Mouse (Mus musculus) forebrain, postnatal 0 days (tissue): Measurements from ENCODE around the gene Ajap1. TPM values are rescaled to one million over a fixed set of nuclear protein-coding genes. Genes with fewer than 3 reads are reported as not detected.
A peak's percentile ranks its signal among the peaks of the same experiment; 100 is the strongest.

Experiments used
- ATAC-seq: fragments of 200-750 bp; cut with Nextera tagmentation; 2 replicates; pipeline ENCODE4 v1.8.0; 2017; ENCODE audit warnings: mild to moderate bottlenecking, moderate library complexity
- DNase-seq: peaks from one replicate; pipeline ENCODE4 v3.0.0-alpha.2; 2015
- H3K27ac ChIP-seq: fragments of 300-500 bp; sonication (generic); 2 replicates; pipeline ENCODE4 v1.5.1; 2014; ENCODE audit warnings: low read depth, mild to moderate bottlenecking, antibody characterized with exemption, low read length, moderate library complexity, mixed read lengths
- H3K27me3 ChIP-seq: fragments of 300-500 bp; sonication (generic); 2 replicates; pipeline ENCODE4 v1.6.1; 2014; ENCODE audit warnings: mild to moderate bottlenecking, low read length, mixed read lengths; ENCODE audit not compliant: insufficient read depth
- H3K36me3 ChIP-seq: fragments of 300-500 bp; sonication (generic); 2 replicates; pipeline ENCODE4 v1.6.1; 2014; ENCODE audit warnings: mild to moderate bottlenecking, moderate library complexity; ENCODE audit not compliant: insufficient read depth
- H3K4me1 ChIP-seq: fragments of 300-500 bp; sonication (generic); 2 replicates; pipeline ENCODE4 v1.6.1; 2014; ENCODE audit warnings: antibody characterized with exemption; ENCODE audit not compliant: insufficient read depth
- H3K4me2 ChIP-seq: fragments of 300-500 bp; sonication (generic); 2 replicates; pipeline ENCODE4 v1.6.1; 2014; ENCODE audit warnings: low read depth, mild to moderate bottlenecking, moderate library complexity
- H3K4me3 ChIP-seq: fragments of 300-500 bp; sonication (generic); 2 replicates; pipeline ENCODE4 v1.5.1; 2014; ENCODE audit warnings: low read depth, low read length, mixed read lengths
- H3K9ac ChIP-seq: fragments of 300-500 bp; sonication (generic); 2 replicates; pipeline ENCODE4 v1.6.1; 2014; ENCODE audit warnings: mild to moderate bottlenecking
- H3K9me3 ChIP-seq: fragments of 300-500 bp; sonication (generic); 2 replicates; pipeline ENCODE4 v1.6.1; 2016; ENCODE audit warnings: low read length
- CTCF ChIP-seq: sonication (generic); IDR thresholded peaks from 2 replicates; pipeline ENCODE4 v1.5.1; 2016; ENCODE audit warnings: antibody characterized with exemption, control low read depth, low read depth
- WGBS: fragments of 180-500 bp; shearing (Covaris S2); extraction: QIAGEN DNeasy Blood & Tissue Kit; methylation state at CpG from one replicate; pipeline ENCODE4 v1.1.7; 2014; 5-methylcytosine and 5-hydroxymethylcytosine counted together
- polyA plus RNA-seq: library from polyadenylated mRNA; unstranded; fragments of >200 nt; fragmentation: Nextera tagmentation; extraction: Ambion mirVana; gene quantifications from 2 replicates; pipeline ENCODE4 v1.2.1, GENCODE M21; 2015
- total RNA-seq: library from RNA; depleted of rRNA; stranded (reverse); fragments of >200 nt; gene quantifications from 2 replicates; pipeline ENCODE4 v1.2.3, GENCODE M21; 2014

Ajap1 gene
- total and polyA plus RNA-seq, 2 experiments from 2014 or later: 22.9 to 40.4 TPM

DNA sequence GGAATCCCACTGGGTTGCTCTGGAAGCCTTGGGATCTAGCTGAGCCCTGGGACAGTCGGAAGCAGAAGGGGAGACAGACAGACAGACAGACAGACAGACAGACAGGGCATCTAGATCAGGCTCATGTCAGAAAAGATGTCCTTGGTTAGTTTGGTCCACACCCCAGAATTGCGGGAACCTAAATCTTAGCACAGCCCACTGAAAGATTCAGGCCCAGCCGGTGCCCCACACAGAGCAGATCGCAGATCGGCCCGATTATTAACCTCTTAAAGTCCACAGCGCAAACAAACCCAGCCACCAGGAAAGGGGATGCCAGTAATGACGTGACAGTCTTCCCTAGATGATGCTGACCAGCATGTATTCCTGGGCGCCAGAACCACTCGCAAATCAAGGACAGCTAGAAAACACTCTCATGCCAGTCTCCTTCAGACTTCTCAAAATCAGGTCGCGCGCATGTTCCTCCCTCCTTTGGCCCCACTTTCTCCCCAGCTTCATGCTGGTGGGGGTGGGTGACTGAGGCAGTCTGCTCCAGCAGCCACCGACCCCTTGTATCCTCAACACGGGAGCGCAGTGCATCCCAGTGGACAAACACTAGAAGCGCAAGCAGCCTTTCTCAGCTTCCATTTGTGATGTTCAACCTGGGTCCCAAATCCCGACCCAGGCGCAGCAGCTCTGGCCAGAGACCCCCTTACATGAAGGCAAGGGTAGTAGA lies 1.9 kb downstream of the Ajap1 start:
- peak; percentile 98 for TF ChIP-seq CTCF
- Histone ChIP-seq H3K36me3 (no peaks in the 10 kb centered on the region), H3K27me3 (peaks cover 13% of the 10 kb centered on the region), H3K4me1 (peaks cover 16% of the 10 kb centered on the region), H3K9me3 (no peaks in the 10 kb centered on the region), H3K9ac (peak overlapping the region; percentile 66), H3K4me3 (peak overlapping the region; percentile 58), H3K4me2 (peak overlapping the region; percentile 76), H3K27ac (no peak overlapping the region)
- 4% methylated on average over 19 of the region's 19 CpGs for WGBS
- DNase-seq (peak; percentile 89), ATAC-seq (peak; percentile 72)

DNA sequence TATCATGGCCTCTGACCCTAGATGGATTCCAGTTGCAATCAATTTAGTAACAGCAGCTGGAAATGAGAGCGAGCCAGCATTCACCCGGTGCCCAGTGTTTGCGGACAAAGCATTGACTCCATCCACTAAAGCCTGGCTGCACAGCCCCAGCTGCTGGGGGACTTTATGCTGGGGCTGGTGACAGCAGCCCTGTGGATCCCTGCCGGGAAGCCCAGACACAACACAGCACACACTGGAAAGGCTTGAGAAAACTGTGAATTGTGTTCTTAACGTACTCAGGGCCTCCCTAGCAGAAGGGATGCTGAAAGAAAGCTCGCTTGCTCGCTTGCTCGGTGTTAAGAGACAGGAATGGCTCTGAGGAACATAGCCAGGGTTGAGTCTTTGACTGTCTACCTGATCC lies 3.5 kb downstream of the Ajap1 start:
- DNase-seq (no peak), ATAC-seq (no peak)
- H3K4me2 ChIP-seq: peak overlapping the region; percentile 76
- no peaks in the 10 kb centered on the region for H3K36me3 ChIP-seq
- H3K4me1 ChIP-seq: peaks cover 16% of the 10 kb centered on the region
- no peaks in the 10 kb centered on the region for H3K9me3 ChIP-seq
- no peak overlapping the region for H3K27ac ChIP-seq
- TF ChIP-seq CTCF: 0 out of 2 replicates have a peak, but pooled peaks have one; percentile 1
- 10% methylated on average over 8 of the region's 8 CpGs for WGBS
- H3K9ac ChIP-seq: peak overlapping the region; percentile 22; the same call in 1 of the 2 replicates
- H3K27me3 ChIP-seq: peaks cover 5% of the 10 kb centered on the region
- peak overlapping the region; percentile 11 for H3K4me3 ChIP-seq

DNA sequence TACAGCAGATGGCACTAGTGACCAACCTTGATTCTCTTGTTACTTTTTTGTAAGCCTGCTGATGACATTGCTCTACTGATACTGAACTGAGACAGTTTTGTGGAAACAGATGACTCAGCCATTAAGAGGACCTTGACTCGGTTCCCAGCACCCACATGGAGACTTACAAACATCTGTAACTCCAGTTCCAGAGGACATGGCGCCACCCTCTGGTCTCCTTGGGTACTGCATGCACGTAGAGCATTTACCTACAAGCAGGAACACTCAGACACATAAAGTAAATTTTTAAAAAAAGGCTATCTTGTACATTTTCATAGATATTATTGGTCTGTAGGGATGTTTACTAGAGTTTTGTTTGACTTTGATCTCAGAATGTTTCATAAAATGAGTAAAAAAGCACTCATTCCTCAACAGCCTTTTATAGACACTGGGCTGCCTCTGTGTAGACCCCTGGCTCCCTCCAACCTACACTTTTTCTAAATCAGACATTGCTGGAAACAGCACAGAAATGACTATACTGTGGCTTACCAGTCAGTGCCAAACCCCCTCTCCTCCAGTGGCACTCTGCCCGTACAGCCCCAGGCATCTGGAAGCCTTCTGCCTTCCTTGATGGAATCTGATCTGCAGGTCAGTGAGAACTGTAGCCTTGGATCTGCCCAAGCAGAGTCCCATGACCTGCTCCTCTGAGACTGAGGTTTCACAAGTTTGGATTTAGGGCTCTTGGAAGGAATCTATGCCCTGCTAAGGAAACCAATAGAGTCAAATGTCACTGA lies 8.9 kb downstream of the Ajap1 start:
- no peak for DNase-seq
- H3K4me2 ChIP-seq: no peak overlapping the region
- H3K27ac ChIP-seq: no peak overlapping the region
- ATAC-seq: no peak
- H3K9ac ChIP-seq: no peak overlapping the region
- 78% methylated on average over 4 of the region's 4 CpGs for WGBS
- TF ChIP-seq CTCF: peak; percentile 55
- no peak overlapping the region for H3K4me3 ChIP-seq
- H3K27me3 ChIP-seq: no peaks in the 10 kb centered on the region
- 0 out of 2 replicates have a peak, but pooled peaks cover 3% of the 10 kb centered on the region for H3K4me1 ChIP-seq
- H3K9me3 ChIP-seq: 0 out of 2 replicates have a peak, but pooled peaks cover 3% of the 10 kb centered on the region
- H3K36me3 ChIP-seq: no peaks in the 10 kb centered on the region; the same call in 1 of the 2 replicates

DNA sequence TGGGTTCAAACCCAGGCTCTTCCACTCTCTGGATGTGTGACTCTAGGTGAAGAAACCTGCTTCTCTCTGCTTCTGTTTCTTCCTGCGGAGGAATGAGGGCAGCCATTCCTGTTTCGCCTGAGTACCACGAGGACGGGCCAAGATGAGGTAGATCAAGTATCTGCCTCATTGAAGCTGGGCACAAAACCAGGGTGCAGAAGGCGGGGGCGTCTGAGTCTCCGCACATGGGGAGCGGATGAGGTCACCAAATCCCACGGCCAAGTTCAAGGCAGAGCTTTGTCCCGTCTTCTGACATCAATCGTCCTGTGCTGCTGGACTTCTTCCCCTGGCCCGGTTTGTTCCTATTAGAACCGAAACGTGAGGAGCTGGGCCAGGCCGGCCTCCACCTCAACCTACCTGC lies 12.9 kb downstream of the Ajap1 start:
- DNase-seq (no peak), ATAC-seq (no peak)
- TF ChIP-seq CTCF: no peak
- 82% methylated on average over 15 of the region's 15 CpGs for WGBS
- Histone ChIP-seq H3K27ac (no peak overlapping the region), H3K27me3 (no peaks in the 10 kb centered on the region), H3K9me3 (0 out of 2 replicates have a peak, but pooled peaks cover 3% of the 10 kb centered on the region), H3K36me3 (no peaks in the 10 kb centered on the region; the same call in 1 of the 2 replicates), H3K4me1 (no peaks in the 10 kb centered on the region), H3K4me3 (no peak overlapping the region), H3K9ac (no peak overlapping the region), H3K4me2 (no peak overlapping the region)

DNA sequence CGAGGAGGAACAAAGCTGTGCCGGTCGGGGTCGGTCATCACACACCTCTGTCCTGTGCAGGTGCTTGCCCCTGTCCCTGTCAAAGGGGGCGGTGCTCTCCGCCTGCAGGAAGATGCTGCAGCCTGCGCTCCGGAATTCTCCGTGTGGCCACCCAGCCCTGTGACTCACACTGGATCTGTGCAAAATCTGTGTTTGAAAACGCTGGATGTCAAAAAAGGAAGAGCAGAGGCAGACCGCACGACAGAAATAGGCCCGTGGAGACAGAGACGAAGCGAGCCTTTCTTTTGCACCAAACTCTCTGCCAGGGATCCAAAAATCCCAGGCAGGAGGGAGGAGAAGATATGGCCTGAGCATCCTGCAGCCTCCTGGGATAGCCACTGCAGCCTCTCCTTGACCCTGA lies 22.7 kb downstream of the Ajap1 start:
- 86% methylated on average over 15 of the region's 15 CpGs for WGBS
- Histone ChIP-seq H3K4me3 (no peak overlapping the region), H3K36me3 (no peaks in the 10 kb centered on the region), H3K27ac (no peak overlapping the region), H3K9ac (no peak overlapping the region), H3K4me1 (no peaks in the 10 kb centered on the region), H3K4me2 (no peak overlapping the region), H3K9me3 (no peaks in the 10 kb centered on the region), H3K27me3 (no peaks in the 10 kb centered on the region)
- ATAC-seq (no peak; the same call in 1 of the 2 replicates), DNase-seq (no peak)
- TF ChIP-seq CTCF: no peak

DNA sequence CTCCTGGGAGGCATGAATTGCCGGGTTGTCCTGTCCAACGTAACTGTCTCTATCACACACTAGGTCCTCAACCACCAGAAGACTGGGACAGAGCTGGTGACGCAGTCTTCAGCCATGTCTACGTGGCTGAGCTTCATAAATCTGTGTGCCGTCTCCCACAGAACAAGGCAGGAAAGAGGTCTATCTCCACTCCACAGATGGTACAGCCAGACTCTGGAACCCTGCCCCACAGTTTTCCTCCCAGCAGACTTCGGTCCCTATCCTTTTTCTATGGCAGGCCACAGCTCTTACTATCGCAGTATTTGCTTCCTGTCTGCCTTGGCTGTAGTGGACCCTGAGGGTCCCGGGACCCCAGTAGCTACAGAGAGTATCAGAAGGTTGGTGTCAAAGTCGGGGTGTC lies 23.1 kb downstream of the Ajap1 start:
- Histone ChIP-seq H3K27ac (no peak overlapping the region), H3K36me3 (no peaks in the 10 kb centered on the region), H3K4me1 (no peaks in the 10 kb centered on the region), H3K4me2 (no peak overlapping the region), H3K27me3 (no peaks in the 10 kb centered on the region), H3K4me3 (no peak overlapping the region), H3K9me3 (no peaks in the 10 kb centered on the region), H3K9ac (no peak overlapping the region)
- ATAC-seq (no peak), DNase-seq (no peak)
- no peak for TF ChIP-seq CTCF
- 86% methylated on average over 9 of the region's 9 CpGs for WGBS

DNA sequence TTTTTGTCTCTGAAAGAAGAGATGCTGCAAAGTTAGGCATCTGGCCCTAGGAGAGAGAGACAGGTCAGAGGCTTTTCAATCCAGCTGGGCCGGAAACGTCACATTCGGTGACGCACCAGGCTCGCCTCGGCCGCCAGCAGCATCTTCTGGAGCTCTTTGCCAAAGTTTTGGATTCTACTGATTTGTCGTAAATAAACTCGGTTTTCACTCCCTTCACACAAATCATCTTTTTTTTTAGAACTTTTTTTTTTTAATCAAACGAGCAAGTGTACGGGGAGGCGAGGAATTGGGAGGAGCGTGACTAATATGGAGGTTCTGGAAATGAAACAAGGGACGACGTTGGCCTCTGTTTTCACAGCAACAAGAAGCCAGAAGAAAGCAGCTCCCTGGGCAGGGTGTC lies 23.8 kb downstream of the Ajap1 start:
- ATAC-seq: no peak
- H3K27me3 ChIP-seq: no peaks in the 10 kb centered on the region
- no peak overlapping the region for H3K4me3 ChIP-seq
- no peak overlapping the region for H3K9ac ChIP-seq
- no peaks in the 10 kb centered on the region for H3K4me1 ChIP-seq
- DNase-seq: no peak
- TF ChIP-seq CTCF: no peak
- H3K9me3 ChIP-seq: no peaks in the 10 kb centered on the region
- no peak overlapping the region for H3K27ac ChIP-seq
- H3K36me3 ChIP-seq: no peaks in the 10 kb centered on the region
- H3K4me2 ChIP-seq: no peak overlapping the region
- 79% methylated on average over 15 of the region's 15 CpGs for WGBS
